Comparison of ENCODE assay signal across 8 mouse cellular contexts in genomic region chr11:60104810-60105592, GRCm38 (mm10). TPM values are rescaled to one million over a fixed set of nuclear protein-coding genes. Genes with fewer than 3 reads are reported as not detected.
DNase-seq lines count a peak whose midpoint lies in the region; ATAC-seq lines count a peak whose summit lies in the region.

Gene Rai1 (plus strand): TSS chr11:60105013.

- peak within 1 kb of the TSS; percentile 87 for H3K4me2 ChIP-seq in intestine, embryonic 16.5 days (ENCODE audit: low read depth, low read length)

- intact Hi-C loops in left cerebral cortex, postnatal 36 days (cut with DNase I) = loop anchor here (1.0 to 10.0 kb wide), 4 partner anchors 71 to 307 kb away; no protein-coding TSS in a partner anchor

- H3K9me3 ChIP-seq in intestine, embryonic 16.5 days (ENCODE audit: control insufficient read depth, low read length) = no peaks in the 10 kb centered on the region
- H3K9me3 ChIP-seq in midbrain, embryonic 10.5 days (replicated peaks) = no peaks in the 10 kb centered on the region

- H3K36me3 ChIP-seq in intestine, embryonic 16.5 days (ENCODE audit: control insufficient read depth, insufficient read depth, low read length) = no peaks in the 10 kb centered on the region
- no peaks in the 10 kb centered on the region for H3K36me3 ChIP-seq in midbrain, embryonic 10.5 days

- peak within 1 kb of the TSS; percentile 95 for H3K9ac ChIP-seq in intestine, embryonic 16.5 days (ENCODE audit: low read depth, low read length)

- peak within 1 kb of the TSS; percentile 80 for H3K4me3 ChIP-seq in intestine, embryonic 16.5 days (ENCODE audit: low read length)
- H3K4me3 ChIP-seq in midbrain, embryonic 10.5 days = peak within 1 kb of the TSS; percentile 99

- under 1% methylated on average over 86 of the region's 105 CpGs for WGBS in intestine, embryonic 16.5 days
- WGBS in midbrain, embryonic 10.5 days = under 1% methylated on average over 96 of the region's 105 CpGs

- H3K4me1 ChIP-seq in intestine, embryonic 16.5 days (ENCODE audit: control insufficient read depth, insufficient read depth, low read length) = peaks cover 40% of the 10 kb centered on the region
- H3K4me1 ChIP-seq in midbrain, embryonic 10.5 days = peaks cover 49% of the 10 kb centered on the region

- ATAC-seq in intestine, embryonic 16.5 days = peak; percentile 63

- H3K27ac ChIP-seq in intestine, embryonic 16.5 days (ENCODE audit: low read length) = peak within 1 kb of the TSS; percentile 99
- peak within 1 kb of the TSS; percentile 99 for H3K27ac ChIP-seq in midbrain, embryonic 10.5 days (replicated peaks)

- DNase-seq in adrenal gland, adult (ENCODE audit: inconsistent age in 2 of 2, low spot score in 1 of 2) = peak; percentile 94 to 98
- peak; percentile 97 for DNase-seq in embryo, embryonic 9.5 days (ENCODE audit: extremely low spot score)
- DNase-seq in gastrocnemius, postnatal 4 days (ENCODE audit: low spot score in 2 of 2) = peak; percentile 92
- peak; percentile 91 to 94 for DNase-seq in left cerebral cortex, postnatal 36 days (ENCODE audit: low spot score in 2 of 2)
- peak; percentile 92 for DNase-seq in midbrain, embryonic 10.5 days (ENCODE audit: low spot score)
- peak; percentile 82 to 86 for DNase-seq in right cerebral cortex, postnatal 36 days (ENCODE audit: low spot score in 2 of 2)
- DNase-seq in yolk sac, embryonic 10.5 days (ENCODE audit: low spot score) = peak; percentile 82

- H3K27me3 ChIP-seq in intestine, embryonic 16.5 days (replicated peaks; ENCODE audit: control insufficient read depth, insufficient read depth, low read length) = no peaks in the 10 kb centered on the region
- H3K27me3 ChIP-seq in midbrain, embryonic 10.5 days (ENCODE audit: low read depth, poor library complexity, severe bottlenecking) = no peaks in the 10 kb centered on the region

RNA-seq across cellular contexts. Expression of gene Rai1, which starts in this region (rescaled TPM):
- total RNA-seq in gastrocnemius, postnatal 4 days (2021) = 10 to 100 TPM; 41.7 to 44.6 TPM
- polyA plus RNA-seq in intestine, embryonic 16.5 days (2015; fragmentation: Nextera tagmentation; extraction: Ambion mirVana) = 12.4 and 12.5 TPM in 2 replicates
- 10 to 100 TPM; 57.3 to 73.4 TPM for total RNA-seq in left cerebral cortex, postnatal 36 days (2021)
- 23.4 and 23.9 TPM in 2 replicates for polyA plus RNA-seq in midbrain, embryonic 10.5 days (2016; fragmentation: Nextera tagmentation; extraction: Ambion mirVana)

Comparison
In these comparisons a context has a peak if more than half of its experiments do, and no peak if none do; other contexts are left out.
1. Peak in every context shown above with its lines: DNase-seq, ATAC-seq, H3K4me3 ChIP-seq and H3K27ac ChIP-seq.